ENCODE assay signal across 21 mouse cellular contexts in genomic region chr6:106015126-106015525, GRCm38 (mm10).
"Had no signal": no experiment of that assay in that cellular context is flagged by ENCODE, and none has a peak within 500 bp of the region (broad histone marks: within the 10 kb centered on the region; RNA-seq: fewer than 3 reads in every experiment).

No protein-coding gene starts in this region.

- H3K36me3 ChIP-seq: limb, embryonic 10.5 days; limb, embryonic 13.5 days; liver, embryonic 12.5 days; liver, embryonic 15.5 days; lung, embryonic 15.5 days; midbrain, embryonic 10.5 days; neural tube, embryonic 12.5 days; neural tube, embryonic 15.5 days; stomach, embryonic 15.5 days had no signal

- H3K4me2 ChIP-seq: limb, embryonic 13.5 days; liver, embryonic 12.5 days; liver, embryonic 15.5 days; lung, embryonic 15.5 days; neural tube, embryonic 12.5 days; neural tube, embryonic 15.5 days; stomach, embryonic 15.5 days had no signal

- H3K4me1 ChIP-seq: limb, embryonic 10.5 days; limb, embryonic 13.5 days; liver, embryonic 12.5 days; liver, embryonic 15.5 days; lung, embryonic 15.5 days; megakaryocyte, embryonic 14.5 days; midbrain, embryonic 10.5 days; neural tube, embryonic 12.5 days; neural tube, embryonic 15.5 days; stomach, embryonic 15.5 days had no signal

- H3K27ac ChIP-seq: kidney, postnatal 0 days; limb, embryonic 10.5 days; limb, embryonic 13.5 days; liver, embryonic 12.5 days; liver, embryonic 15.5 days; lung, embryonic 15.5 days; midbrain, embryonic 10.5 days; neural tube, embryonic 12.5 days; neural tube, embryonic 15.5 days; stomach, embryonic 15.5 days had no signal

- H3K9ac ChIP-seq: limb, embryonic 13.5 days; liver, embryonic 12.5 days; liver, embryonic 15.5 days; lung, embryonic 15.5 days; neural tube, embryonic 12.5 days; neural tube, embryonic 15.5 days; stomach, embryonic 15.5 days had no signal

- H3K4me3 ChIP-seq: limb, embryonic 10.5 days; limb, embryonic 13.5 days; liver, embryonic 12.5 days; liver, embryonic 15.5 days; lung, embryonic 15.5 days; megakaryocyte, embryonic 14.5 days; midbrain, embryonic 10.5 days; neural tube, embryonic 12.5 days; neural tube, embryonic 15.5 days; stomach, embryonic 15.5 days had no signal

- ATAC-seq: intestine, postnatal 0 days; liver, embryonic 12.5 days had no signal

- H3K9me3 ChIP-seq: limb, embryonic 10.5 days; limb, embryonic 13.5 days; liver, embryonic 12.5 days; liver, embryonic 15.5 days; lung, embryonic 15.5 days; megakaryocyte, embryonic 14.5 days; midbrain, embryonic 10.5 days; neural tube, embryonic 12.5 days; neural tube, embryonic 15.5 days; stomach, embryonic 15.5 days had no signal

- DNase-seq: kidney, adult 2 months; kidney, postnatal 25 days; layer of hippocampus, postnatal 36 days; liver; lung, adult 18-20 months; lung, postnatal 10 days; lung, postnatal 36 days; midbrain, embryonic 14.5 days; thymus, postnatal 25 days had no signal

- H3K27me3 ChIP-seq: limb, embryonic 13.5 days; liver, embryonic 12.5 days; liver, embryonic 15.5 days; lung, embryonic 15.5 days; megakaryocyte, embryonic 14.5 days; neural tube, embryonic 12.5 days; neural tube, embryonic 15.5 days; stomach, embryonic 15.5 days had no signal
